8 mouse cellular contexts compared by ENCODE assay signal in genomic region chr15:99093291-99094258, GRCm38 (mm10). TPM values are rescaled to one million over a fixed set of nuclear protein-coding genes. Genes with fewer than 3 reads are reported as not detected.
DNase-seq lines count a peak whose midpoint lies in the region; ATAC-seq and TF ChIP-seq lines count a peak whose summit lies in the region.

No protein-coding gene starts in this region.

- peak; percentile 40; the same call in 1 of the 2 replicates for ATAC-seq in embryonic facial prominence, embryonic 11.5 days (replicated peaks; ENCODE audit: insufficient number of reproducible peaks, low FRiP score, low TSS enrichment, low read depth)
- no peak; the same call in 1 of the 2 replicates for ATAC-seq in limb, embryonic 12.5 days (ENCODE audit: insufficient number of reproducible peaks, insufficient read depth, low FRiP score, low TSS enrichment, low read depth)

- H3K27ac ChIP-seq in MEL (ENCODE audit: control insufficient read depth, low read depth, low read length) = peak overlapping the region; percentile 40
- H3K27ac ChIP-seq in embryonic facial prominence, embryonic 11.5 days (replicated peaks; ENCODE audit: low read depth, low read length) = peak overlapping the region; percentile 13; the same call in 1 of the 2 replicates
- no peak overlapping the region for H3K27ac ChIP-seq in limb, embryonic 12.5 days
- peak overlapping the region; percentile 81 for H3K27ac ChIP-seq in midbrain, embryonic 10.5 days (replicated peaks)

- 0 out of 2 replicates have a peak, but pooled peaks cover 3% of the 10 kb centered on the region for H3K9me3 ChIP-seq in E14TG2a.4 (ENCODE audit: low read length)
- H3K9me3 ChIP-seq in MEL (replicated peaks; ENCODE audit: insufficient read depth, low read length) = no peaks in the 10 kb centered on the region
- no peaks in the 10 kb centered on the region for H3K9me3 ChIP-seq in embryonic facial prominence, embryonic 11.5 days (replicated peaks; ENCODE audit: control insufficient read depth, low read length)
- H3K9me3 ChIP-seq in limb, embryonic 12.5 days = no peaks in the 10 kb centered on the region
- H3K9me3 ChIP-seq in midbrain, embryonic 10.5 days (replicated peaks) = no peaks in the 10 kb centered on the region

- H3K27me3 ChIP-seq in E14TG2a.4 (ENCODE audit: insufficient read depth, low read length) (peaks cover 95% of the 10 kb centered on the region), MEL (ENCODE audit: control insufficient read depth in 1 of 2, insufficient read depth in 2 of 2, low read length in 2 of 2) (no peaks in the 10 kb centered on the region)
- peaks cover 76% of the 10 kb centered on the region for H3K27me3 ChIP-seq in embryonic facial prominence, embryonic 11.5 days (ENCODE audit: control insufficient read depth, insufficient read depth, low read length)
- H3K27me3 ChIP-seq in limb, embryonic 12.5 days = peaks cover 98% of the 10 kb centered on the region
- peaks cover 99% of the 10 kb centered on the region for H3K27me3 ChIP-seq in midbrain, embryonic 10.5 days (ENCODE audit: low read depth, poor library complexity, severe bottlenecking)

- H3K4me1 ChIP-seq in E14TG2a.4 (replicated peaks; ENCODE audit: low read depth, low read length) (peaks cover 69% of the 10 kb centered on the region), MEL (ENCODE audit: control insufficient read depth in 1 of 2, insufficient read depth in 2 of 2, low read length in 2 of 2) (peaks cover 0 to 8% of the 10 kb centered on the region in 2 experiments; a peak in 2 of 4 replicates)
- peaks cover 21% of the 10 kb centered on the region for H3K4me1 ChIP-seq in embryonic facial prominence, embryonic 11.5 days (ENCODE audit: control insufficient read depth, insufficient read depth, low read length)
- peaks cover 45% of the 10 kb centered on the region for H3K4me1 ChIP-seq in limb, embryonic 12.5 days (replicated peaks)
- H3K4me1 ChIP-seq in midbrain, embryonic 10.5 days = peaks cover 83% of the 10 kb centered on the region

- H3K36me3 ChIP-seq in E14TG2a.4 (ENCODE audit: insufficient read depth, low read length) = no peaks in the 10 kb centered on the region
- H3K36me3 ChIP-seq in MEL (ENCODE audit: control insufficient read depth in 1 of 2, insufficient read depth in 2 of 2, low read length in 2 of 2) = peaks cover 0 to 7% of the 10 kb centered on the region in 2 experiments; a peak in 2 of 4 replicates
- H3K36me3 ChIP-seq in embryonic facial prominence, embryonic 11.5 days (replicated peaks; ENCODE audit: control insufficient read depth, insufficient read depth, low read depth, low read length) = no peaks in the 10 kb centered on the region
- H3K36me3 ChIP-seq in limb, embryonic 12.5 days = no peaks in the 10 kb centered on the region
- no peaks in the 10 kb centered on the region for H3K36me3 ChIP-seq in midbrain, embryonic 10.5 days

- intact Hi-C loops in heart, postnatal 36 days (cut with DNase I) = no loop called here

- TF ChIP-seq CTCF in E14TG2a.4 (conservative IDR thresholded peaks at IDR 0.05; ENCODE audit: low read length) = peak; percentile 68
- peak; percentile 57 to 72 (median 62); a peak in 5 of 6 replicates for TF ChIP-seq CTCF in MEL (IDR thresholded peaks at IDR 0.05 in 2 of 3, conservative IDR thresholded peaks at IDR 0.05 in 1 of 3; ENCODE audit: control insufficient read depth in 1 of 3, insufficient read depth in 1 of 3, low read depth in 2 of 3, low read length in 3 of 3, poor library complexity in 1 of 3, severe bottlenecking in 1 of 3)

- peak overlapping the region; percentile 79 for H3K9ac ChIP-seq in MEL (ENCODE audit: control insufficient read depth, low read depth, low read length, poor library complexity, severe bottlenecking)
- peak overlapping the region; percentile 54 for H3K9ac ChIP-seq in embryonic facial prominence, embryonic 11.5 days (replicated peaks; ENCODE audit: low read length)
- H3K9ac ChIP-seq in limb, embryonic 12.5 days (replicated peaks) = peak overlapping the region; percentile 51

- H3K79me2 ChIP-seq in MEL (ENCODE audit: control insufficient read depth, insufficient read depth, low read length, poor library complexity) = peaks cover 1% of the 10 kb centered on the region; the same call in 1 of the 2 replicates

- TF ChIP-seq POLR2A in MEL (IDR thresholded peaks at IDR 0.05; ENCODE audit: control insufficient read depth in 1 of 2, insufficient read depth in 1 of 2, low read depth in 1 of 2, low read length in 2 of 2, poor library complexity in 1 of 2) = peak in 1 of 2 experiments; percentile 27; a peak in 2 of 4 replicates

- peak; percentile 25 for TF ChIP-seq RAD21 in MEL (IDR thresholded peaks at IDR 0.05; ENCODE audit: low read depth, low read length)

- H3K4me3 ChIP-seq in E14TG2a.4 (replicated peaks; ENCODE audit: low read length) = peak overlapping the region; percentile 81
- H3K4me3 ChIP-seq in MEL (ENCODE audit: control insufficient read depth in 1 of 2, insufficient read depth in 1 of 2, low read depth in 2 of 2, low read length in 2 of 2) = peak overlapping the region; percentile 83 to 98
- H3K4me3 ChIP-seq in embryonic facial prominence, embryonic 11.5 days (ENCODE audit: low read depth, low read length) = peak overlapping the region; percentile 40
- peak overlapping the region; percentile 44 for H3K4me3 ChIP-seq in limb, embryonic 12.5 days (replicated peaks)
- peak overlapping the region; percentile 61 for H3K4me3 ChIP-seq in midbrain, embryonic 10.5 days

- no peak for TF ChIP-seq EP300 in MEL (IDR thresholded peaks at IDR 0.05; ENCODE audit: low read depth in 1 of 2, low read length in 2 of 2)

- WGBS in embryonic facial prominence, embryonic 11.5 days = under 1% methylated on average over 56 of the region's 56 CpGs
- under 1% methylated on average over 55 of the region's 56 CpGs for WGBS in limb, embryonic 12.5 days
- under 1% methylated on average over 55 of the region's 56 CpGs for WGBS in midbrain, embryonic 10.5 days

- peak; percentile 83 for DNase-seq in MEL (ENCODE audit: low read depth, low spot score)
- peak; percentile 69 for DNase-seq in embryonic facial prominence, embryonic 11.5 days (ENCODE audit: low spot score)
- peak; percentile 41 to 52 for DNase-seq in heart, postnatal 36 days
- peak; percentile 78 for DNase-seq in midbrain, embryonic 10.5 days (ENCODE audit: low spot score)
- no peak for DNase-seq in frontal cortex, postnatal 25 days (ENCODE audit: low spot score in 2 of 2)
- no peak for DNase-seq in T-cell, adult 2 months (ENCODE audit: low spot score)

- peak overlapping the region; percentile 90 for H3K4me2 ChIP-seq in embryonic facial prominence, embryonic 11.5 days (ENCODE audit: low read depth, low read length)
- H3K4me2 ChIP-seq in limb, embryonic 12.5 days = peak overlapping the region; percentile 77

TF ChIP-seq in MEL, 35 proteins besides CTCF, POLR2A, EP300 and RAD21 (continues in another document):
- TF ChIP-seq ZKSCAN1 (IDR thresholded peaks at IDR 0.05; ENCODE audit: low read depth, low read length) = peak; percentile 64; the same call in 1 of the 2 replicates
- TF ChIP-seq CHD1 (IDR thresholded peaks at IDR 0.05; ENCODE audit: low read depth, low read length) = no peak

RNA-seq across cellular contexts. Expression of gene Dnajc22, which starts 0.6 kb away (rescaled TPM):
- 3.2 TPM in 2 replicates for total RNA-seq in MEL (2012; rRNA removed)
- 1 to 10 TPM in 1 of 2 experiments, not detected in 1; 5.3 TPM for polyA plus RNA-seq in MEL (2012; ENCODE audit: insufficient read depth in 1 of 2, insufficient read length in 2 of 2, low read depth in 1 of 2, low replicate concordance in 2 of 2, missing spikeins in 1 of 2)
- polyA plus RNA-seq in embryonic facial prominence, embryonic 11.5 days (2014; fragmentation: Nextera tagmentation; extraction: Ambion mirVana) = 0.18 and 0.56 TPM in 2 replicates
- under 1 TPM; 0.22 to 0.36 TPM for total RNA-seq in heart, postnatal 36 days (2021)
- polyA plus RNA-seq in limb, embryonic 12.5 days (2016; fragmentation: Nextera tagmentation; extraction: Ambion mirVana) = 1.2 and 1.7 TPM in 2 replicates
- 0.99 and 1.3 TPM in 2 replicates for polyA plus RNA-seq in midbrain, embryonic 10.5 days (2016; fragmentation: Nextera tagmentation; extraction: Ambion mirVana)

RNA-seq across cellular contexts. Expression of gene C1ql4, which starts 6.0 kb away (rescaled TPM):
- total RNA-seq in MEL (2012; rRNA removed) = 0.15 TPM in 1 of 2 replicates, not detected in the other
- polyA plus RNA-seq in MEL (2012; ENCODE audit: insufficient read depth in 1 of 2, insufficient read length in 2 of 2, low read depth in 1 of 2, low replicate concordance in 2 of 2, missing spikeins in 1 of 2) = under 1 TPM in 1 of 2 experiments, not detected in 1; 0.08 TPM
- polyA plus RNA-seq in embryonic facial prominence, embryonic 11.5 days (2014; fragmentation: Nextera tagmentation; extraction: Ambion mirVana) = 1.0 and 1.1 TPM in 2 replicates
- not detected for total RNA-seq in heart, postnatal 36 days (2021)
- 0.19 TPM in 1 of 2 replicates, not detected in the other for polyA plus RNA-seq in limb, embryonic 12.5 days (2016; fragmentation: Nextera tagmentation; extraction: Ambion mirVana)
- 0.21 and 2.3 TPM in 2 replicates for polyA plus RNA-seq in midbrain, embryonic 10.5 days (2016; fragmentation: Nextera tagmentation; extraction: Ambion mirVana)

RNA-seq across cellular contexts. Expression of gene Troap, which starts 19.2 kb away (rescaled TPM):
- total RNA-seq in MEL (2012; rRNA removed) = 24.3 and 25.8 TPM in 2 replicates
- polyA plus RNA-seq in MEL (2012; ENCODE audit: insufficient read depth in 1 of 2, insufficient read length in 2 of 2, low read depth in 1 of 2, low replicate concordance in 2 of 2, missing spikeins in 1 of 2) = 10 to 100 TPM in 1 of 2 experiments, not detected in 1; 70.2 TPM
- 20.6 and 23.8 TPM in 2 replicates for polyA plus RNA-seq in embryonic facial prominence, embryonic 11.5 days (2014; fragmentation: Nextera tagmentation; extraction: Ambion mirVana)
- total RNA-seq in heart, postnatal 36 days (2021) = under 1 TPM; 0.33 to 0.49 TPM
- 39.5 and 47.1 TPM in 2 replicates for polyA plus RNA-seq in limb, embryonic 12.5 days (2016; fragmentation: Nextera tagmentation; extraction: Ambion mirVana)
- polyA plus RNA-seq in midbrain, embryonic 10.5 days (2016; fragmentation: Nextera tagmentation; extraction: Ambion mirVana) = 47.5 and 50.2 TPM in 2 replicates

RNA-seq across cellular contexts. Expression of gene Spats2, which starts 32.1 kb away (rescaled TPM):
- 8.2 and 12.0 TPM in 2 replicates for total RNA-seq in MEL (2012; rRNA removed)
- polyA plus RNA-seq in MEL (2012; ENCODE audit: insufficient read depth in 1 of 2, insufficient read length in 2 of 2, low read depth in 1 of 2, low replicate concordance in 2 of 2, missing spikeins in 1 of 2) = 10 to 100 TPM in 1 of 2 experiments, not detected in 1; 24.5 TPM
- 59.6 and 68.5 TPM in 2 replicates for polyA plus RNA-seq in embryonic facial prominence, embryonic 11.5 days (2014; fragmentation: Nextera tagmentation; extraction: Ambion mirVana)
- total RNA-seq in heart, postnatal 36 days (2021) = 1 to 10 TPM; 6.6 to 7.9 TPM
- polyA plus RNA-seq in limb, embryonic 12.5 days (2016; fragmentation: Nextera tagmentation; extraction: Ambion mirVana) = 78.7 and 79.2 TPM in 2 replicates
- polyA plus RNA-seq in midbrain, embryonic 10.5 days (2016; fragmentation: Nextera tagmentation; extraction: Ambion mirVana) = 55.3 and 57.1 TPM in 2 replicates

RNA-seq across cellular contexts. Expression of gene Prph, which starts 38.6 kb away (rescaled TPM):
- total RNA-seq in MEL (2012; rRNA removed) = not detected in 2 replicates
- not detected for polyA plus RNA-seq in MEL (2012; ENCODE audit: insufficient read depth in 1 of 2, insufficient read length in 2 of 2, low read depth in 1 of 2, low replicate concordance in 2 of 2, missing spikeins in 1 of 2)
- 17.1 and 20.6 TPM in 2 replicates for polyA plus RNA-seq in embryonic facial prominence, embryonic 11.5 days (2014; fragmentation: Nextera tagmentation; extraction: Ambion mirVana)
- total RNA-seq in heart, postnatal 36 days (2021) = under 1 TPM; 0.14 to 0.94 TPM
- polyA plus RNA-seq in limb, embryonic 12.5 days (2016; fragmentation: Nextera tagmentation; extraction: Ambion mirVana) = 0.19 and 5.1 TPM in 2 replicates
- 3.3 and 4.2 TPM in 2 replicates for polyA plus RNA-seq in midbrain, embryonic 10.5 days (2016; fragmentation: Nextera tagmentation; extraction: Ambion mirVana)

Comparison
In these comparisons a context has a peak if more than half of its experiments do, and no peak if none do; other contexts are left out.
1. H3K4me3 ChIP-seq: peak in every context shown above with its lines; median percentile 90 in MEL; 81 in E14TG2a.4; 61 in midbrain, embryonic 10.5 days; 44 in limb, embryonic 12.5 days; 40 in embryonic facial prominence, embryonic 11.5 days.
2. DNase-seq: peak in MEL (single experiment), embryonic facial prominence, embryonic 11.5 days (single experiment), heart, postnatal 36 days (2 of 2) and midbrain, embryonic 10.5 days (single experiment); none in frontal cortex, postnatal 25 days (0 of 2) and T-cell, adult 2 months (single experiment).
3. Peak in every context shown above with its lines, with median percentiles within 50 percentile points of each other: H3K9ac ChIP-seq.